Mouse (Mus musculus) midbrain, embryonic 14.5 days (tissue): ENCODE measurements around the gene Zfp667. TPM values are rescaled to one million over a fixed set of nuclear protein-coding genes. Genes with fewer than 3 reads are reported as not detected.
"Not testable (repeated sequence)": the region's sequence is repeated elsewhere in the genome, so short reads cannot be mapped to it uniquely, and the experiment has no call there.

ENCODE experiments used
- ATAC-seq: fragments of 200-750 bp; cut with Nextera tagmentation; 2 replicates; pipeline ENCODE4 v1.8.0; 2017; ENCODE audit warnings: moderate number of reproducible peaks, moderate library complexity; ENCODE audit not compliant: low FRiP score, low TSS enrichment
- DNase-seq: peaks from one replicate; pipeline ENCODE4 v3.0.0-alpha.2; 2015
- H3K27ac ChIP-seq: fragments of 300-500 bp; sonication (generic); replicated peaks from 2 replicates; pipeline ENCODE4 v1.5.1; 2014; ENCODE audit warnings: mild to moderate bottlenecking, low read depth, low read length, moderate library complexity
- H3K27me3 ChIP-seq: fragments of 300-500 bp; sonication (generic); 2 replicates; pipeline ENCODE4 v1.6.1; 2014; ENCODE audit warnings: low read length, control low read depth, mixed read lengths; ENCODE audit not compliant: control insufficient read depth, insufficient read depth
- H3K36me3 ChIP-seq: fragments of 300-500 bp; sonication (generic); 2 replicates; pipeline ENCODE4 v1.6.1; 2014; ENCODE audit warnings: low read length, control low read depth; ENCODE audit not compliant: control insufficient read depth, insufficient read depth
- H3K4me1 ChIP-seq: fragments of 300-500 bp; sonication (generic); 2 replicates; pipeline ENCODE4 v1.6.1; 2014; ENCODE audit warnings: mild to moderate bottlenecking, antibody characterized with exemption, low read length, control low read depth; ENCODE audit not compliant: control insufficient read depth, insufficient read depth
- H3K4me2 ChIP-seq: fragments of 300-500 bp; sonication (generic); 2 replicates; pipeline ENCODE4 v1.6.1; 2014; ENCODE audit warnings: mild to moderate bottlenecking, low read length, moderate library complexity
- H3K4me3 ChIP-seq: fragments of 300-500 bp; sonication (generic); replicated peaks from 2 replicates; pipeline ENCODE4 v1.5.1; 2014; ENCODE audit warnings: low read depth, low read length
- H3K9ac ChIP-seq: fragments of 300-500 bp; sonication (generic); replicated peaks from 2 replicates; pipeline ENCODE4 v1.6.1; 2014; ENCODE audit warnings: mild to moderate bottlenecking, low read length, moderate library complexity
- H3K9me3 ChIP-seq: fragments of 300-500 bp; sonication (generic); 2 replicates; pipeline ENCODE4 v1.6.1; 2016; ENCODE audit warnings: low read length, control low read depth, mixed read lengths; ENCODE audit not compliant: control insufficient read depth
- WGBS: fragments of 180-500 bp; shearing (Covaris S2); extraction: QIAGEN DNeasy Blood & Tissue Kit; methylation state at CpG from one replicate; pipeline ENCODE4 v1.1.7; 2014; 5-methylcytosine and 5-hydroxymethylcytosine counted together
- polyA plus RNA-seq: library from polyadenylated mRNA; unstranded; fragments of >200 nt; fragmentation: Nextera tagmentation; extraction: Ambion mirVana; gene quantifications from 2 replicates; pipeline ENCODE4 v1.2.1, GENCODE M21; 2014

The Zfp667 gene
- polyA plus RNA-seq, 1 experiment from 2014 or later, result 13.9 TPM

DNA sequence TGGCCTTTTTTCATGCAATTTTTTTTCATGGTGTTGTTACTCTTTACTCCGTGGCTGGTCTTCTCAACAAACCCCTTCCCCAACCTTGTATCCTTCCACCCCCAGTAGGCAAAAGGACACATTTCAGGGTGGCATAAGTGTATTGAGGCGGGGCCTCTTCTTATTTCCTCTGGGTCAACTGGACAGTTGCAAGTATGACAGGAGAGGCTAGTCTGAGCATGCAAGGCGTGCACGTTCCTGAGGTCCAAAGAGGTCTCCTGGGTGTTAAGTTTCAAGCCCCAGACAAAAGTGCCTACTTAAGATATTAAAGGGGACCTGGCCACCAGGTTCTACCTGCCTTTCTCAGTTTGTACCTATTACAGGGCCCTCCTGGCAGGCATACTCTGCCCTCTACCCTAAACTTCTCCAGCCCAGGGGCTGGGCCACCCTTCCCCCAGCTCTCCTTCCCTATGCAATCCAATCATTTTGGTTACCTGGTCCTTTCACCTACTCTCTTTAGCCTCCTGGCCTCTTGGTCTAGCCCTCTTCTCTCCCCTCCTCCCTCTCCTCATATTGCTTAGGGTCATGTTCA is 1.9 kb upstream of the Zfp667 start:
- 91% methylated on average over 4 of the region's 4 CpGs for WGBS
- ATAC-seq, result no peak
- H3K4me1 ChIP-seq, result peaks cover 13% of the 10 kb centered on the region
- no peaks in the 10 kb centered on the region for H3K9me3 ChIP-seq
- DNase-seq, result no peak
- peak overlapping the region; percentile 58; the same call in 1 of the 2 replicates for H3K4me2 ChIP-seq
- H3K4me3 ChIP-seq, result no peak overlapping the region
- H3K36me3 ChIP-seq, result peaks cover under 1% of the 10 kb centered on the region; the same call in 1 of the 2 replicates
- no peak overlapping the region for H3K27ac ChIP-seq
- no peaks in the 10 kb centered on the region for H3K27me3 ChIP-seq
- H3K9ac ChIP-seq, result no peak overlapping the region

GRCm38 (mm10) chr7:6285366-6285765 is 1.0 kb upstream of the Zfp667 start:
- Histone ChIP-seq H3K4me2 (peak overlapping the region; percentile 73; the same call in 1 of the 2 replicates), H3K27me3 (no peaks in the 10 kb centered on the region), H3K27ac (no peak overlapping the region), H3K36me3 (peaks cover 6% of the 10 kb centered on the region), H3K4me1 (peaks cover 13% of the 10 kb centered on the region), H3K9ac (no peak overlapping the region), H3K4me3 (no peak overlapping the region; the same call in 1 of the 2 replicates), H3K9me3 (no peaks in the 10 kb centered on the region)
- 89% methylated on average over 6 of the region's 6 CpGs for WGBS
- DNase-seq (no peak), ATAC-seq (no peak)

- Histone ChIP-seq H3K9me3 (no peaks in the 10 kb centered on the region), H3K27me3 (no peaks in the 10 kb centered on the region), H3K4me3 (peak overlapping the region; percentile 49), H3K4me1 (peaks cover 13% of the 10 kb centered on the region), H3K27ac (peak overlapping the region; percentile 83), H3K36me3 (peaks cover 17% of the 10 kb centered on the region), H3K9ac (peak overlapping the region; percentile 50), H3K4me2 (peak overlapping the region; percentile 73)
- DNase-seq (peak; percentile 75), ATAC-seq (0 out of 2 replicates have a peak, but pooled peaks have one; percentile 12)
- 23% methylated on average over 15 of the region's 15 CpGs for WGBS
These were observed 647 bp downstream of the Zfp667 start for GRCm38 (mm10) chr7:6286921-6287531.

DNA sequence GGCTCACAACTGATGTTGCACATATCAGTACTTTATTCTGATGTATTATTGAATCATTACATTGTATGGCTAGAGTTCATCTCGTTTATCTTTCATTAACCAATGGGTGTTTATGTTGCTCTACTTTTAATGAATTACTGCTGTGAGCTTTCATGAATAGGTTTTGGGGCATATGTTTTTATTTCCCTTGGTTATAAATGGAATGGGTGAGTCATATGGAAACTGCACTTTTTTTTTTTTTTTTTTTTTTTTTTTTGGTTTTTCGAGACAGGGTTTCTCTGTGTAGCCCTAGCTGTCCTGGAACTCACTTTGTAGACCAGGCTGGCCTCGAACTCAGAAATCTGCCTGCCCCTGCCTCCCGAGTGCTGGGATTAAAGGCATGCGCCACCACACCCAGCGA is 4.7 kb downstream of the Zfp667 start:
- H3K36me3 ChIP-seq, result peaks cover 53% of the 10 kb centered on the region

GRCm38 (mm10) chr7:6300796-6301195 is 14.4 kb downstream of the Zfp667 start:
- H3K4me2 ChIP-seq, H3K9ac ChIP-seq, H3K9me3 ChIP-seq, H3K4me3 ChIP-seq, ATAC-seq, H3K27me3 ChIP-seq, H3K4me1 ChIP-seq, DNase-seq, H3K27ac ChIP-seq: not testable (repeated sequence)
- peaks cover 56% of the 10 kb centered on the region for H3K36me3 ChIP-seq
- 78% methylated on average over 11 of the region's 11 CpGs for WGBS

More for the DNA sequence above, 4.7 kb downstream of the Zfp667 start:
- H3K27me3 ChIP-seq, H3K27ac ChIP-seq, ATAC-seq, H3K4me2 ChIP-seq, H3K4me3 ChIP-seq, H3K9me3 ChIP-seq, DNase-seq, H3K9ac ChIP-seq: not testable (repeated sequence)
- peaks cover 13% of the 10 kb centered on the region for H3K4me1 ChIP-seq
- WGBS, result 94% methylated on average over 5 of the region's 6 CpGs

- peak; percentile 58 for DNase-seq
- H3K4me2 ChIP-seq, result peak overlapping the region; percentile 64
- H3K4me3 ChIP-seq, result peak overlapping the region; percentile 65
- H3K9me3 ChIP-seq, result no peaks in the 10 kb centered on the region
- H3K4me1 ChIP-seq, result peaks cover 6% of the 10 kb centered on the region; the same call in 1 of the 2 replicates
- ATAC-seq, result peak; percentile 85
- peaks cover 10% of the 10 kb centered on the region; the same call in 1 of the 2 replicates for H3K36me3 ChIP-seq
- 13% methylated on average over 23 of the region's 23 CpGs for WGBS
- no peaks in the 10 kb centered on the region for H3K27me3 ChIP-seq
- H3K27ac ChIP-seq, result peak overlapping the region; percentile 93
- peak overlapping the region; percentile 88 for H3K9ac ChIP-seq
These were observed 44.3 kb downstream of the Zfp667 start for GRCm38 (mm10) chr7:6330458-6331232.

- peak; percentile 93 for ATAC-seq
- Histone ChIP-seq H3K9me3 (no peaks in the 10 kb centered on the region), H3K4me3 (peak within 1 kb of the TSS; percentile 65), H3K4me1 (peaks cover 6% of the 10 kb centered on the region; the same call in 1 of the 2 replicates), H3K27ac (peak within 1 kb of the TSS; percentile 93), H3K36me3 (0 out of 2 replicates have a peak, but pooled peaks cover 7% of the 10 kb centered on the region), H3K9ac (peak within 1 kb of the TSS; percentile 88), H3K27me3 (no peaks in the 10 kb centered on the region), H3K4me2 (peak within 1 kb of the TSS; percentile 64)
- 4% methylated on average over 31 of the region's 31 CpGs for WGBS
- peak; percentile 96 for DNase-seq
These were observed 45.0 kb downstream of the Zfp667 start, which contains the start of gene Zfp583 for GRCm38 (mm10) chr7:6331233-6331956. Gene Zfp583 (minus strand): TSS chr7:6331285.

DNA sequence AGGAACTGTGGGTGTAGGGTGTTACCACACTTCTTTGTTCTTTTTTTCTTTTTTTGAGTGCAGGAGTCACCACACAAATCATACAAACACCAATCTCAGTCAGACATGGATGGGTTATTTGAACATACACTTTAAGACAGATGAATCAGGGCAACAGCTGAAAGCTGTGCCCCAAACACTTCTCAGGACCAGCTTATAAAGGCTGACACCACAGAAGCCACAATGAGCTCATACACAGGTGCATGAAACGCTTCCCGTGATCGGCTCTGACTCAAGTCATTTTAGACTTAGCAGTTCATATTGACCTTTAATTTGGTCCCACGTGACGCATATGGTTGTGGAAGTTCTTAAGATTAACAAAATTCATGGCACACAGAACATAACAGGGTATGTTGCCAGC is 53.5 kb downstream of the Zfp667 start:
- WGBS, result 84% methylated on average over 5 of the region's 5 CpGs

More for the DNA sequence above, 53.5 kb downstream of the Zfp667 start:
- ATAC-seq (no peak), DNase-seq (no peak)
- no peaks in the 10 kb centered on the region for H3K9me3 ChIP-seq
- H3K36me3 ChIP-seq, result no peaks in the 10 kb centered on the region
- H3K27me3 ChIP-seq, result no peaks in the 10 kb centered on the region
- no peak overlapping the region for H3K27ac ChIP-seq
- no peak overlapping the region for H3K4me2 ChIP-seq
- H3K9ac ChIP-seq, result no peak overlapping the region
- H3K4me1 ChIP-seq, result peaks cover 4% of the 10 kb centered on the region; the same call in 1 of the 2 replicates
- no peak overlapping the region for H3K4me3 ChIP-seq
